In genomic region chrX:93295819-93296218, GRCm38 (mm10) we compare ENCODE assay signal across 25 mouse cellular contexts. TPM values are rescaled to one million over a fixed set of nuclear protein-coding genes. Genes with fewer than 3 reads are reported as not detected.
DNase-seq lines count a peak whose midpoint lies in the region; ATAC-seq and TF ChIP-seq lines count a peak whose summit lies in the region.
"Had no signal": no experiment of that assay in that cellular context is flagged by ENCODE, and none has a peak within 500 bp of the region (broad histone marks: within the 10 kb centered on the region; RNA-seq: fewer than 3 reads in every experiment).

No protein-coding gene starts in this region.

- TF ChIP-seq CTCF in G1E (IDR thresholded peaks at IDR 0.05; ENCODE audit: low read depth, low read length), result no peak

- H3K9me3 ChIP-seq in hindbrain, embryonic 11.5 days (ENCODE audit: control insufficient read depth, low read length), result no peaks in the 10 kb centered on the region
- no peaks in the 10 kb centered on the region for H3K9me3 ChIP-seq in hindbrain, embryonic 13.5 days
- H3K9me3 ChIP-seq in G1E (replicated peaks), result no peaks in the 10 kb centered on the region
- H3K9me3 ChIP-seq in embryonic facial prominence, embryonic 11.5 days (replicated peaks; ENCODE audit: control insufficient read depth, low read length), result no peaks in the 10 kb centered on the region
- no peaks in the 10 kb centered on the region for H3K9me3 ChIP-seq in forebrain, embryonic 15.5 days
- H3K9me3 ChIP-seq: limb, embryonic 12.5 days; liver, embryonic 12.5 days had no signal

- no peak overlapping the region for H3K4me3 ChIP-seq in hindbrain, embryonic 11.5 days (ENCODE audit: low read depth, low read length)
- H3K4me3 ChIP-seq in hindbrain, embryonic 13.5 days, result no peak overlapping the region
- peak overlapping the region; percentile 54; the same call in 1 of the 2 replicates for H3K4me3 ChIP-seq in G1E (ENCODE audit: low read depth, low read length)
- no peak overlapping the region for H3K4me3 ChIP-seq in embryonic facial prominence, embryonic 11.5 days (ENCODE audit: low read depth, low read length)
- H3K4me3 ChIP-seq in forebrain, embryonic 15.5 days, result peak overlapping the region; percentile 21
- H3K4me3 ChIP-seq: limb, embryonic 12.5 days; liver, embryonic 12.5 days had no signal

- peaks cover 77% of the 10 kb centered on the region for H3K27me3 ChIP-seq in hindbrain, embryonic 11.5 days (ENCODE audit: control insufficient read depth, insufficient read depth, low read length)
- peaks cover 82% of the 10 kb centered on the region for H3K27me3 ChIP-seq in hindbrain, embryonic 13.5 days
- H3K27me3 ChIP-seq in G1E (ENCODE audit: insufficient read depth, low read length), result peaks cover 61% of the 10 kb centered on the region
- peaks cover 54% of the 10 kb centered on the region for H3K27me3 ChIP-seq in embryonic facial prominence, embryonic 11.5 days (ENCODE audit: control insufficient read depth, insufficient read depth, low read length)
- H3K27me3 ChIP-seq in forebrain, embryonic 15.5 days, result no peaks in the 10 kb centered on the region

- no peak overlapping the region for H3K9ac ChIP-seq in hindbrain, embryonic 11.5 days (ENCODE audit: low read depth, low read length)
- no peak overlapping the region for H3K9ac ChIP-seq in hindbrain, embryonic 13.5 days
- H3K9ac ChIP-seq in embryonic facial prominence, embryonic 11.5 days (replicated peaks; ENCODE audit: low read length), result no peak overlapping the region
- peak overlapping the region; percentile 28; the same call in 1 of the 2 replicates for H3K9ac ChIP-seq in forebrain, embryonic 15.5 days (replicated peaks)
- H3K9ac ChIP-seq: hindbrain, embryonic 14.5 days; limb, embryonic 12.5 days; liver, embryonic 12.5 days had no signal

- H3K4me1 ChIP-seq in hindbrain, embryonic 11.5 days (replicated peaks; ENCODE audit: control insufficient read depth, insufficient read depth, low read length), result no peaks in the 10 kb centered on the region
- 0 out of 2 replicates have a peak, but pooled peaks cover 9% of the 10 kb centered on the region for H3K4me1 ChIP-seq in hindbrain, embryonic 13.5 days (replicated peaks)
- H3K4me1 ChIP-seq in G1E (ENCODE audit: insufficient read depth, low read depth, low read length), result peaks cover 17% of the 10 kb centered on the region
- no peaks in the 10 kb centered on the region for H3K4me1 ChIP-seq in embryonic facial prominence, embryonic 11.5 days (ENCODE audit: control insufficient read depth, insufficient read depth, low read length)
- peaks cover 29% of the 10 kb centered on the region for H3K4me1 ChIP-seq in forebrain, embryonic 15.5 days
- H3K4me1 ChIP-seq: limb, embryonic 12.5 days; liver, embryonic 12.5 days had no signal

- WGBS in hindbrain, embryonic 11.5 days, result 16% methylated on average over 5 of the region's 5 CpGs
- 15% methylated on average over 5 of the region's 5 CpGs for WGBS in hindbrain, embryonic 13.5 days
- 15% methylated on average over 5 of the region's 5 CpGs for WGBS in embryonic facial prominence, embryonic 11.5 days
- WGBS in forebrain, embryonic 15.5 days, result 27% methylated on average over 5 of the region's 5 CpGs

- no peak for ATAC-seq in hindbrain, embryonic 11.5 days (ENCODE audit: low FRiP score)
- ATAC-seq in hindbrain, embryonic 13.5 days (ENCODE audit: low FRiP score), result no peak
- ATAC-seq in G1E (ENCODE audit: extremely low read depth, insufficient number of reproducible peaks, low FRiP score, poor library complexity, severe bottlenecking), result no peak
- no peak for ATAC-seq in embryonic facial prominence, embryonic 11.5 days (replicated peaks; ENCODE audit: insufficient number of reproducible peaks, low FRiP score, low TSS enrichment, low read depth)
- 0 out of 2 replicates have a peak, but pooled peaks have one; percentile 14 for ATAC-seq in forebrain, embryonic 15.5 days (replicated peaks)
- ATAC-seq: CD4-positive, CD25-positive, alpha-beta regulatory T cell, adult 4 months; inflammation-experienced regulatory T-cells, adult 6 months; liver, embryonic 12.5 days had no signal

- no peaks in the 10 kb centered on the region for H3K36me3 ChIP-seq in hindbrain, embryonic 11.5 days (ENCODE audit: control insufficient read depth, insufficient read depth, low read length)
- no peaks in the 10 kb centered on the region for H3K36me3 ChIP-seq in hindbrain, embryonic 13.5 days
- no peaks in the 10 kb centered on the region for H3K36me3 ChIP-seq in G1E (replicated peaks)
- H3K36me3 ChIP-seq in embryonic facial prominence, embryonic 11.5 days (replicated peaks; ENCODE audit: control insufficient read depth, insufficient read depth, low read depth, low read length), result no peaks in the 10 kb centered on the region
- no peaks in the 10 kb centered on the region for H3K36me3 ChIP-seq in forebrain, embryonic 15.5 days
- H3K36me3 ChIP-seq: limb, embryonic 12.5 days; liver, embryonic 12.5 days had no signal

- no peak overlapping the region for H3K27ac ChIP-seq in hindbrain, embryonic 11.5 days (ENCODE audit: low read depth, low read length)
- H3K27ac ChIP-seq in hindbrain, embryonic 13.5 days, result no peak overlapping the region
- no peak overlapping the region for H3K27ac ChIP-seq in embryonic facial prominence, embryonic 11.5 days (replicated peaks; ENCODE audit: low read depth, low read length)
- peak overlapping the region; percentile 86 for H3K27ac ChIP-seq in forebrain, embryonic 15.5 days (replicated peaks)
- H3K27ac ChIP-seq: hindbrain, embryonic 14.5 days; limb, embryonic 12.5 days; liver, embryonic 12.5 days had no signal

- H3K4me2 ChIP-seq in hindbrain, embryonic 11.5 days (replicated peaks; ENCODE audit: low read depth, low read length), result no peak overlapping the region
- H3K4me2 ChIP-seq in hindbrain, embryonic 13.5 days, result no peak overlapping the region
- H3K4me2 ChIP-seq in embryonic facial prominence, embryonic 11.5 days (ENCODE audit: low read depth, low read length), result no peak overlapping the region
- peak overlapping the region; percentile 58 for H3K4me2 ChIP-seq in forebrain, embryonic 15.5 days (replicated peaks)
- H3K4me2 ChIP-seq: heart, embryonic 11.5 days; hindbrain, embryonic 14.5 days; limb, embryonic 12.5 days; liver, embryonic 12.5 days had no signal

- DNase-seq in hindbrain, embryonic 11.5 days (ENCODE audit: low spot score), result peak; percentile 3
- DNase-seq in G1E (ENCODE audit: low spot score), result no peak
- DNase-seq in embryonic facial prominence, embryonic 11.5 days (ENCODE audit: low spot score), result peak; percentile 3
- DNase-seq in cerebellum, adult 18-20 months, result no peak
- no peak for DNase-seq in right cerebral cortex, adult 18-20 months
- DNase-seq: cerebellum, adult 9-10 months; gastrocnemius, postnatal 10 days; kidney, adult 18-20 months; kidney, postnatal 4 days; lung, adult 18-20 months; lung, postnatal 10 days; right cerebral cortex, postnatal 14 days; thymus, postnatal 14 days had no signal

RNA-seq across cellular contexts. Expression of gene Arx, which starts 9.6 kb away (rescaled TPM):
- 1.3 and 2.0 TPM in 2 replicates for polyA plus RNA-seq in hindbrain, embryonic 11.5 days (2014; fragmentation: Nextera tagmentation; extraction: Ambion mirVana)
- polyA plus RNA-seq in hindbrain, embryonic 13.5 days (2015; fragmentation: Nextera tagmentation; extraction: Ambion mirVana), result 1.5 and 1.8 TPM in 2 replicates
- not detected in 2 replicates for total RNA-seq in G1E (2014; fragmentation: Nextera tagmentation)
- total RNA-seq in G1E (2017), result 0.11 TPM in 1 of 2 replicates, not detected in the other
- 0.18 and 0.25 TPM in 2 replicates for polyA plus RNA-seq in G1E (2012)
- 2.1 and 3.2 TPM in 2 replicates for polyA plus RNA-seq in embryonic facial prominence, embryonic 11.5 days (2014; fragmentation: Nextera tagmentation; extraction: Ambion mirVana)
- 62.6 and 62.8 TPM in 2 replicates for polyA plus RNA-seq in forebrain, embryonic 15.5 days (2015; fragmentation: Nextera tagmentation; extraction: Ambion mirVana)
- total RNA-seq: common myeloid progenitor, adult 5-6 weeks; granulocyte monocyte progenitor cell, adult 5-6 weeks; neutrophil, adult 5-6 weeks had no signal
- polyA plus RNA-seq: CD4-positive, CD25-positive, alpha-beta regulatory T cell, adult 4 months; heart, postnatal 0 days; inflammation-experienced regulatory T-cells, adult 6 months had no signal

Comparison
In these comparisons a context has a peak if more than half of its experiments do, and no peak if none do; other contexts are left out.
1. DNase-seq: peak in hindbrain, embryonic 11.5 days (single experiment) and embryonic facial prominence, embryonic 11.5 days (single experiment); none in G1E (single experiment), cerebellum, adult 18-20 months (0 of 2) and right cerebral cortex, adult 18-20 months (single experiment).
2. H3K4me3 ChIP-seq: peak in G1E (single experiment) and forebrain, embryonic 15.5 days (single experiment); none in hindbrain, embryonic 11.5 days (single experiment), hindbrain, embryonic 13.5 days (single experiment) and embryonic facial prominence, embryonic 11.5 days (single experiment).
3. RNA of gene Arx, which starts 9.6 kb away (polyA plus RNA-seq): 62.6 to 62.8 TPM in forebrain, embryonic 15.5 days; 2.1 to 3.2 TPM in embryonic facial prominence, embryonic 11.5 days, 1.3 to 2.0 TPM in hindbrain, embryonic 11.5 days, 1.5 to 1.8 TPM in hindbrain, embryonic 13.5 days and 0.18 to 0.25 TPM in G1E; every median in the first group is over 10 times any median in the second.